Mouse (Mus musculus) lung, adult 2 months (tissue): Measurements from ENCODE around the gene Zswim3. TPM values are rescaled to one million over a fixed set of nuclear protein-coding genes. Genes with fewer than 3 reads are reported as not detected.

Experiments used
- DNase-seq: peaks from one replicate; pipeline ENCODE4 v3.0.0; 2022
- H3K4me1 ChIP-seq: fragments of 200-500 bp; 2 replicates; pipeline ENCODE4 v1.6.1; 2011; ENCODE audit warnings: low read length; ENCODE audit not compliant: control insufficient read depth, insufficient read depth
- H3K4me3 ChIP-seq: fragments of 200-500 bp; replicated peaks from 2 replicates; pipeline ENCODE3; 2011; ENCODE audit warnings: low read depth, mild to moderate bottlenecking, control low read depth, low read length; ENCODE audit errors: extremely low read depth
- CTCF ChIP-seq: fragments of 200-500 bp; IDR thresholded peaks from 2 replicates; pipeline ENCODE4 v1.5.1; 2011; ENCODE audit warnings: mild to moderate bottlenecking, low read length, control low read depth; ENCODE audit not compliant: insufficient read depth
- POLR2A ChIP-seq: fragments of 200-500 bp; IDR thresholded peaks from 2 replicates; pipeline ENCODE4 v1.6.1; 2011; ENCODE audit warnings: low read depth, mild to moderate bottlenecking, control low read depth, low read length, borderline replicate concordance; ENCODE audit errors: extremely low read depth
- WGBS: fragments of 180-500 bp; shearing (Covaris S2); methylation state at CpG from one replicate; pipeline ENCODE4 v1.1.7; 2018; 5-methylcytosine and 5-hydroxymethylcytosine counted together
- polyA plus RNA-seq: library from polyadenylated mRNA; depleted of rRNA; stranded (reverse); fragments of >200 nt; gene quantifications from 2 replicates; pipeline ENCODE4 v1.2.3, GENCODE M21; 2012

Zswim3 gene
- polyA plus RNA-seq, 1 experiment = 3.8 TPM

DNA sequence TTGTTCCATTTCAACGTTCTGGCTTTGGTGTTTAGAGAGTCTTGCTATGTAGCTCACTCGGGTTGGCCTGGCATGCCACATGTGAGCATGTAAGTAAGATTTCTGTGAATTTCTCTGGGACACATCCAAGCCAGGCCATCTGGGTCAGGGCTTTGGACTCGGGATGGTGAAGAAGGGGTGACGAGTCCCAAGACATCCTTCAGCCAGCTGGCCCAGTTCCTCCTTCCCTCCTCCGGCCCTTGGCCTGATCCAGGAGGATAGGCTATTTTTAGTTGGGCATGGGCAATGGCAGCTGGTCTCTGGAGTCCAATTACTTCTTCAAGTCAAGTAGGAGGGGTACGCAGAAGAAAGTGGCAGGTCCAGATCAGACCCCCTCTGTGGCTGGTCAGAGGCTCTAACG, 26.1 kb upstream of the Zswim3 start:
- Histone ChIP-seq H3K4me1 (0 out of 2 replicates have a peak, but pooled peaks cover under 1% of the 10 kb centered on the region), H3K4me3 (no peak overlapping the region)
- TF ChIP-seq CTCF (no peak), POLR2A (no peak)
- 66% methylated on average over 7 of the region's 7 CpGs for WGBS
- DNase-seq = no peak

DNA sequence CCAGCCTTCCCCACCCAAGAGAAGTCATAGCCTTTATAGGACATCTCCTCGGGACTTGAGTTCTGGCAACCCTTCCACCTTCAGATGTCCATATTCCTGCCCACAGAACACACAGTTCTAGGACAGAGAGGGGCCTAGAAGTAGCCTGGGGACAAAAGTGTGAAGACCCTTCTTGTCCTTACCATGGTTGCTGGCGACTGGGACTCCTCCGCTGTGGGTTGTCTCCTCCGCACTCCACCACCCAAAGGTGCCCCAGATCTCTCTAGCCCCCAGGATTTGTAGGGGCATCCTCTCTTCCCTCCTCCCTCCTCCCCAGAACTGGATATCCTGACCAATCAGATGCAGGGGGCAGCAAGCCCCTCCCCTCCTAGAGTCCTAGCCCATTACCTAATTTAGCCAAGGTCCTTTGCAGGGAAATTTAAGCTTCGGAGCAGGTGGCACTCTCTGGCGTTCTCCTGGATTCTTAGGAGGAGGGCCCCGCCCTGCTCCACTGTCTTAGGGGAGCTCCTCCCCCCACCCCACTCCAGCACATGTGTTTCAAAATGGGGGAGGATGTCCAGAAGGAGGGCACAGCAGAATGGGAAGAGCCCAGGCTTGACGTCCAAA, 25.3 kb upstream of the Zswim3 start, which contains the start of gene Tnnc2:
Gene Tnnc2, minus strand, starts transcription at position 487 of the 606 bp plus-strand sequence.
- no peak for DNase-seq
- TF ChIP-seq POLR2A (no peak), CTCF (no peak)
- 76% methylated on average over 8 of the region's 8 CpGs for WGBS
- no peak within 1 kb of the TSS for H3K4me3 ChIP-seq
- H3K4me1 ChIP-seq = no peaks in the 10 kb centered on the region

DNA sequence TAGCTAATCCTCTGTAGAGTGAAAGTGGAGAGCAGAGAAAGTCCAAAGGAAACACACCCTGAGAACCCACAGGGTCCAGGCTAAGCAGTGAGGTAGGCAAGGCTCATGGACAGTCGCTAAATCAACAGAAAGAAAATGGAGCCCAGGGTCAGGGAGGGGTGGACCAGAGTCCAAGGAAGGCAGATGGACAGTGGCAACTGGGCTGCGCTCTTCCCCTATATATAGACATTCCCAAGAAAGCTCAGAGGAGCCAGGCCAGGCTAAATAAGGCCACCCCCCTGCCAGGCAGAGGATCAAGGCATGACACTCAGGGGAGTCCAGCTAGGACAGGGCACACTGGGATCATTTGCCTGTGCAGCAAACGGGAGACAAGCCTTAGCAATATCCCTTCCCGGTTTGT, 23.0 kb upstream of the Zswim3 start:
- Histone ChIP-seq H3K4me3 (no peak overlapping the region), H3K4me1 (peaks cover 6% of the 10 kb centered on the region; the same call in 1 of the 2 replicates)
- WGBS = 56% methylated on average over 4 of the region's 4 CpGs
- TF ChIP-seq POLR2A = no peak
- no peak for TF ChIP-seq CTCF
- no peak for DNase-seq

DNA sequence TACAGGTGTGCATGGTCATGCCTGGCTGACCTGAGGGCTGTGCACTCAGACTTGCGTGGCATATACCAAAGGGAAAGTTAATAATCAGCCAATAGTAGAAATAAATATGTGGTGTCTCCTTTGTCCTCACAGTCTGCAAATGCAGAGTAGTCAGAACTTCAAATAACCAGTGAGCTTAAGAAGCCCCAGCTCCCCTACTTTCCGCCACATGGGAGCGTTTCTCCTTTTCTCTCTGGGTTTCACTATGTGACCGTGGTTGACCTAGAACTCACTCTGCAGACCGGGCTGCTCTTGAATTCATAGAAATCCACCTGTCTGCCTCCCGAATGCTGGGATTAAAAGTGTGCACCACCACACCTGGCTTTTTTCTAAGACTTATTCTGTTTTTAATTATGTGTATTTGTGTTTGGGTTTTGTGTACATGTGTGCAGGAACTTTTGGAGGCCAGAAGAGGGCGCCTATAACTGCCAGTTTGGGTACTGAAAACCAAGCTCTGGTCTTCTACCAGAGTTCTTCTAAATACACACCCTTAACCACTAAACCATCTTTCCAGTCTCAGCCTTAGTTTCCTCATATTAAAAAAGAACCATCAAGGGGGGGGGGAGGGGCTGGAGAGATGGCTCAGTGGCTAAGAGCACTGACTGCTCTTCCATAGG, 20.8 kb upstream of the Zswim3 start:
- peaks cover 17% of the 10 kb centered on the region for H3K4me1 ChIP-seq
- no peak for TF ChIP-seq POLR2A
- DNase-seq = no peak
- H3K4me3 ChIP-seq = no peak overlapping the region
- WGBS = 74% methylated on average over 7 of the region's 7 CpGs

DNA sequence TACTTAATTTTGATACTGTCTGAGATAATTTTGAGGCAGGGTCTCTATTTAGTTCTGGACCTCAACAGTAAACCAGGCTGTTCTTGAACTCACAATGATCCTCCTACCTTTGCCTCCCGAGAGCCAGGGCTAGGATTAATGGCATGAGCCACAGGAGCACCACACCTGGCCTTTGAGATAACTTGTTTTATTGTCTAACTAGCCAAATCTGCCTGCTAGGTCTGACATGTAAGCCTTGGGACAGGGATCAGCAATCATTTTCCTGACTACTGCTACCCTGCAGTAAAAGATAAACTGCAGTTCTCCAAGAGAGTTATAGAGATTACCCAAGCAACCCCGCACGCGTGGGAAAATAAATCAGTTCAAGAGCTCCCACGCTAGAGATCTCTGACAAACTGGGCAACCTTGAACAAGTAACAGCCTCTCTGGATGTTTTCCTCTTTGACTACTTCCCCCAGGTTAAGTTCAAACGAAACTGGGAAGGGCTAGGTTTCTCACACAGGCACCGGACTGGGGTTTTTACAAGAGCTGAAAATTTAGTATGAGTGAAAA, 20.0 kb upstream of the Zswim3 start:
- DNase-seq = no peak
- TF ChIP-seq POLR2A = no peak
- no peak for TF ChIP-seq CTCF
- H3K4me1 ChIP-seq = peaks cover 17% of the 10 kb centered on the region
- WGBS = 9% methylated on average over 7 of the region's 7 CpGs
- H3K4me3 ChIP-seq = peak overlapping the region; percentile 66

DNA sequence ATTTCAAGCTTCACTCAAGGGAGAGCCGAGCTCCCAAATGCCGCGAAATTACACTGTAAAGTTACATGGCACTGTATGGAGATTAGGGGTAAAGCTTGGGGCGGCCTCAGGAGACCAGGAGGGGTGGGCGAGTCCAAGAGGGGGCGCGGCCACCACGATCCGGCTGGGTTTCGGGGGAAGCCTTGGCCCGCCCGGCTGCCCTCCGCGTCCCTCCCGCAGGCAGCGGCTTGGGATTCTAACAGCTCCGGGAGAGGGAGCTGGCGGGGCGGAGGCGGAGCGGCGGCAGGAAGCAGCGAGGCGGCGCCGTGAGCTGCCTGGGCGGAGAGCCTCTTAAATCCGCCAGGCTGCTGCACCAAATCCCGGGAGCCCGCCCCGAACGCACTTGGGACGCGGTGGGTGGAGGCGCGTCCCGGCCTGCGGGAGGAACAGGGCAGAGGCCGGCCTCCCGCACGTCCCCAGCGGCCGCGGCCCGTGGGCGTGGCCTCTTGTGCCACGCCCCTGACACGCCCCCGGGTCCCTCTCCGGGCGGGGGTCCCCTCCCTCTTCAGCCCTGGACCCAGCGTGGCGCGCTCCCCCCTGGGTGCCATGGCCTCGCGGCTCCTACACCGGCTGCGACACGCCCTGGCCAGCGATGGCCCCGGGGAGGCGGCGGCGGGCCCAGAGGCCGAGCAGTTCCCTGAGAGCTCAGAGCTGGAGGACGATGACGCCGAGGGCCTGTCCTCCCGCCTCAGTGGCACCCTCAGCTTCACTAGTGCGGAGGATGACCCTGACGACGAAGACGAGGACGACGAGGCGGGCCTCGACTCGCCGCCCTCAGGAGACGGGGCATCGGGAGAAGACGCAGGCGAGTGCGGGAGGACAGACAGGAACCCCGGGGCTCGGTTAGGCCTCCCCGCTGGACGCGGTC, 19.2 kb upstream of the Zswim3 start, which contains the start of gene Snx21:
Gene Snx21, plus strand, starts transcription at position 343 of the 907 bp plus-strand sequence.
- under 1% methylated on average over 85 of the region's 89 CpGs for WGBS
- DNase-seq = peak; percentile 88
- no peak for TF ChIP-seq CTCF
- TF ChIP-seq POLR2A = peak; percentile 85

DNA sequence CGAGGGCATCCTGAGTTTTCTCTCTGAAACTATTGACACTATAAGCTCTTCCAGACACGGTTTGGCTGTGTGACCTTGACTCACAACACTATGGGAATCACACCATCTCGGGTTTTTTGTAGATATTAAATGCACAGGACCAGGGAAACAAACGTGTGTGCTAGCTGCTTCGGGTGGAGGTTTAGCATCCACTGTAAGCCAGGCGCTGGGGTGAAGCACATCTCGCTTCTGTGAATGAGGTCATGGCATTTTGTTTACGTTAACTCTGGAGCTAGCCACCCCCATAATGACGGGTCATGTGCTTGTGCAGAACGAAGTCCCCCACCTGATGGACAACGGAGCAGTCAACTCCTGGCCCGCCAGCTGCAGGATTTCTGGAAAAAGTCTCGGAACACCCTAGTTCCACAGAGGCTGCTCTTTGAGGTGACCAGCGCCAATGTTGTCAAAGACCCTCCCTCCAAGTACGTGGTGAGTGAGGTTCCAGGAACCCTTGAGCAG, 18.5 kb upstream of the Zswim3 start:
- peak; percentile 34 for DNase-seq

More for the DNA sequence above, 19.2 kb upstream of the Zswim3 start, which contains the start of gene Snx21:
- Histone ChIP-seq H3K4me1 (peaks cover 20% of the 10 kb centered on the region), H3K4me3 (peak within 1 kb of the TSS; percentile 66)

DNA sequence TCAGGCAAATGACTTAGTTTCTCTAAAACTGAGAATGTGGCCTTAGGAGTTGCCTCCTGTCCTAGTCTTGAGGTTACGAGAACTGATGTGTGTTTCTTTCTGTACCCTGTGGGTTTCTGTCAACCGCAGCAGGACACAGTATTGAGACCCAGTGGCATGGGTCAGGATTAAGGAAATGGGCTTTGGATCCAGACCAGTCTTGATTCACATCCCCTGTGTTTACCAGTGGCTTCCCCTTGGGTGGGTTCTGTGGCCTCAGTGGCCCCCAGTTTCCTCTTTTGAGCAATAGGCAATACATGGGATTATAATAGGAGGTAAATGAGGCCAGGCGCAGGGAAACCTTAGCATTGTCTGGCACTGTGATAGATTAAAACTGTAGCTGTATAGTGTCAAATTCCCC, 17.9 kb upstream of the Zswim3 start:
- peak; percentile 32 for DNase-seq
- WGBS = 43% methylated on average over 3 of the region's 3 CpGs
- peak overlapping the region; percentile 37 for H3K4me3 ChIP-seq
- peaks cover 24% of the 10 kb centered on the region for H3K4me1 ChIP-seq
- no peak for TF ChIP-seq POLR2A
- no peak for TF ChIP-seq CTCF

More for the DNA sequence above, 18.5 kb upstream of the Zswim3 start:
- TF ChIP-seq POLR2A (peak; percentile 45; the same call in 1 of the 2 replicates), CTCF (no peak)
- H3K4me3 ChIP-seq = peak overlapping the region; percentile 66
- WGBS = 4% methylated on average over 15 of the region's 15 CpGs
- H3K4me1 ChIP-seq = peaks cover 24% of the 10 kb centered on the region

DNA sequence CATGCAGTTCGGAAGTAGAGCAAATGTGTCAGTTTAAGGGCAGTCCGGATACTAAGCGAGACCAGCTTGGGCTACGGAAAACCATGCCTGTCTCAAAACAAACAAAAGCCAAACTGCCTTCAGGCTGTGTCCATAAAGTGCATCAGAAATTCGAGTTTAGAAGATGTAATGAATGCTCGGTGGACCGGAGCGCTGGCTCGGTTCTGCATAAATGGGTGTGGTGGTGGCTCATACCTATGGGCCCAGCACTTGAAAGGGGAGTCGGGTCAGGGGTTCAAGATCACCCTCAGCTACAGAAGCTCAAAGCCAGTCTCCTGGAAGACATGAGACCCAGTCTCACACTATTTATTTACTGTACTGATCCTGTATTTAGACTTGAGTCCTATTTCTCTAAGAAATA, 17.1 kb upstream of the Zswim3 start:
- WGBS = 64% methylated on average over 10 of the region's 10 CpGs
- H3K4me3 ChIP-seq = no peak overlapping the region
- DNase-seq = no peak
- H3K4me1 ChIP-seq = peaks cover 24% of the 10 kb centered on the region
- TF ChIP-seq POLR2A (no peak), CTCF (no peak)

DNA sequence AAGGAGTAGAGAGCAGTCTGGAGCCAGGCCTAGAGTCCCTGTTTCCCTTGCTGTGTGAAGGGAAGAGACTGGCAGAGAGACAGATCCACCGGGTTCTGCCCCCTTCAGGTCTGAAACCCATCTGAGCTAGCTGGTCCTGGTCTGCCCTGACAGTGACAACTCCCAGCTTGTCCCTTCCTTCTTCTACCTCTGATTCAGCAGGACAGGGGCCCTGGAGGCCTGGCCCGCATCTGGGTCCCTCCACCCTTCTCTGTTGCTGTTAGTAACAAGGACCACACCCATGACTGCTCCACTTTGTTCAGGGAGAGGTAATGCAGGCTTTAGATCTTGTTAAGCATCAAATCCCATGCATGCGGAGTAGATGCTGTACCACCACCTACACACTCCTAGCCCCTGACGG, 16.5 kb upstream of the Zswim3 start:
- 57% methylated on average over 4 of the region's 4 CpGs for WGBS
- H3K4me1 ChIP-seq = peaks cover 24% of the 10 kb centered on the region
- H3K4me3 ChIP-seq = no peak overlapping the region
- no peak for TF ChIP-seq CTCF
- no peak for TF ChIP-seq POLR2A
- DNase-seq = no peak
